Comparison of ENCODE assay signal across 33 mouse cellular contexts in the genomic region with DNA sequence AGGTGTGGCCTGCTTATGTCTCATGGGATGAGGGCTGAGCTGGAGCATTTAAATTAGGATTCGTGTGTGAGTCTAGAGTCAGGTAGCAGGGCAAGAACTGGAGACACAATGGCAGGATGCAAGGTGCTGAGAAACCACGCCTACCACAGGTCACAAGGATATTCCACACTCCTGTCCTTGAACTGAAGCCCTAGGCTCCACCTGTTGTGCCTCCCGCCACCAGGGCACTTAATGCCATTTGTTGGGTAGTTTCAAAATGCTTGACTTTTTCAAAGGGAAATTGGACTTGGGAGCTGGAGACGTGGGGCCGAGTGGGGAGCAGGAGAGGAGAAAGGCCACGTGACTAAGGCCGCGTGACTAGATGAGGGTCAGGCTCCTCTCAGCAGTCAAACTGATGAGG. TPM values are rescaled to one million over a fixed set of nuclear protein-coding genes. Genes with fewer than 3 reads are reported as not detected.
DNase-seq lines count a peak whose midpoint lies in the region; ATAC-seq and TF ChIP-seq lines count a peak whose summit lies in the region.
"Had no signal": no experiment of that assay in that cellular context is flagged by ENCODE, and none has a peak within 500 bp of the region (broad histone marks: within the 10 kb centered on the region; RNA-seq: fewer than 3 reads in every experiment).

No protein-coding gene starts in this region.

- H3K27ac ChIP-seq in gastrocnemius, adult 2 months, result no peak overlapping the region
- no peak overlapping the region for H3K27ac ChIP-seq in hindbrain, postnatal 0 days
- H3K27ac ChIP-seq: embryonic facial prominence, embryonic 13.5 days; embryonic facial prominence, embryonic 15.5 days; forebrain, embryonic 10.5 days; forebrain, embryonic 12.5 days had no signal

- peak; percentile 2 for DNase-seq in gastrocnemius, adult 2 months
- DNase-seq in gastrocnemius, adult 18-20 months (ENCODE audit: low spot score), result no peak
- DNase-seq in R1 (ENCODE audit: low read depth, low spot score), result peak; percentile 54
- no peak for DNase-seq in hindbrain, postnatal 0 days (ENCODE audit: low spot score)
- no peak for DNase-seq in adrenal gland, postnatal 10 days
- DNase-seq: adrenal gland, adult 8-10 months; adrenal gland, postnatal 25 days; B cell, adult 2 months; cerebellum, adult 11 months; cerebellum, adult 18-20 months; cerebellum, adult 8-10 months; cerebellum, adult 9-11 months; cerebellum, postnatal 14 days; cerebellum, postnatal 36 days; embryo, embryonic 11 days had no signal

- H3K27me3 ChIP-seq in hindbrain, postnatal 0 days (ENCODE audit: insufficient read depth, low read length), result no peaks in the 10 kb centered on the region

- no peak for ATAC-seq in hindbrain, postnatal 0 days
- ATAC-seq: activated CD4-positive, CD25-positive, alpha-beta regulatory T cell, adult 4 months; CD4-positive, CD25-positive, alpha-beta regulatory T cell, adult 4 months; forebrain, embryonic 14.5 days; forebrain, embryonic 16.5 days; Patski had no signal

- TF ChIP-seq CTCF in gastrocnemius, adult 2 months (IDR thresholded peaks at IDR 0.05), result no peak
- no peak for TF ChIP-seq CTCF in hindbrain, postnatal 0 days (IDR thresholded peaks at IDR 0.05; ENCODE audit: low read depth)

- peaks cover 7% of the 10 kb centered on the region for H3K4me1 ChIP-seq in hindbrain, postnatal 0 days (ENCODE audit: insufficient read depth, low read length)

- H3K36me3 ChIP-seq in hindbrain, postnatal 0 days (ENCODE audit: insufficient read depth, low read length), result no peaks in the 10 kb centered on the region
- H3K36me3 ChIP-seq: embryonic facial prominence, embryonic 13.5 days; embryonic facial prominence, embryonic 15.5 days; forebrain, embryonic 10.5 days; forebrain, embryonic 12.5 days; G1E had no signal

- H3K9me3 ChIP-seq in hindbrain, postnatal 0 days (ENCODE audit: low read length), result no peaks in the 10 kb centered on the region
- H3K9me3 ChIP-seq: embryonic facial prominence, embryonic 13.5 days; embryonic facial prominence, embryonic 15.5 days; forebrain, embryonic 10.5 days; forebrain, embryonic 12.5 days; G1E had no signal

- intact Hi-C loops in gastrocnemius, adult 2 months (cut with DNase I), result no loop called here

- no peak overlapping the region for H3K4me3 ChIP-seq in gastrocnemius, adult 2 months
- H3K4me3 ChIP-seq in hindbrain, postnatal 0 days (ENCODE audit: low read length), result no peak overlapping the region
- H3K4me3 ChIP-seq: embryonic facial prominence, embryonic 13.5 days; embryonic facial prominence, embryonic 15.5 days; erythroblast, embryonic 14.5 days; forebrain, embryonic 10.5 days; forebrain, embryonic 12.5 days had no signal

- 86% methylated on average over 8 of the region's 8 CpGs for WGBS in hindbrain, postnatal 0 days

- H3K9ac ChIP-seq in hindbrain, postnatal 0 days (replicated peaks; ENCODE audit: low read length), result no peak overlapping the region
- H3K9ac ChIP-seq: embryonic facial prominence, embryonic 13.5 days; embryonic facial prominence, embryonic 15.5 days; forebrain, embryonic 12.5 days had no signal

- no peak overlapping the region for H3K4me2 ChIP-seq in hindbrain, postnatal 0 days (ENCODE audit: low read depth, low read length)
- H3K4me2 ChIP-seq: embryonic facial prominence, embryonic 13.5 days; embryonic facial prominence, embryonic 15.5 days; forebrain, embryonic 12.5 days had no signal

RNA-seq across cellular contexts. Expression of a gene that starts 4.3 kb away (rescaled TPM):
- total RNA-seq in gastrocnemius, adult 2 months (2021), result not detected
- not detected for total RNA-seq in gastrocnemius, adult 18-20 months (2021)
- not detected in 2 replicates for total RNA-seq in hindbrain, postnatal 0 days (2014; rRNA removed)
- 1.4 TPM in 1 of 2 replicates, not detected in the other for polyA plus RNA-seq in hindbrain, postnatal 0 days (2015; fragmentation: Nextera tagmentation; extraction: Ambion mirVana)
- not detected for total RNA-seq in adrenal gland, postnatal 10 days (2021)
- total RNA-seq: adrenal gland, adult 18-20 months; adrenal gland, adult 8-10 months; adrenal gland, postnatal 25 days; adrenal gland, postnatal 4 days; CH12.LX; common myeloid progenitor, adult 5-6 weeks; G1E had no signal
- polyA plus RNA-seq: activated CD4-positive, CD25-positive, alpha-beta regulatory T cell, adult 4 months; brain, embryonic 14.5 days; CD4-positive, CD25-positive, alpha-beta regulatory T cell, adult 4 months; embryonic facial prominence, embryonic 11.5 days; embryonic facial prominence, embryonic 13.5 days; erythroblast, embryonic 14.5 days; forebrain, embryonic 10.5 days; forebrain, embryonic 12.5 days; forebrain, embryonic 14.5 days; G1E; Patski had no signal

RNA-seq across cellular contexts. Expression of a gene that starts 16.4 kb away (rescaled TPM):
- total RNA-seq in gastrocnemius, adult 2 months (2021), result not detected
- not detected for total RNA-seq in gastrocnemius, adult 18-20 months (2021)
- not detected in 2 replicates for total RNA-seq in hindbrain, postnatal 0 days (2014; rRNA removed)
- 0.08 TPM in 1 of 2 replicates, not detected in the other for polyA plus RNA-seq in hindbrain, postnatal 0 days (2015; fragmentation: Nextera tagmentation; extraction: Ambion mirVana)
- 1 to 10 TPM; 1.4 to 4.3 TPM for total RNA-seq in adrenal gland, postnatal 10 days (2021)
- total RNA-seq: CH12.LX; common myeloid progenitor, adult 5-6 weeks; G1E had no signal
- polyA plus RNA-seq: activated CD4-positive, CD25-positive, alpha-beta regulatory T cell, adult 4 months; brain, embryonic 14.5 days; CD4-positive, CD25-positive, alpha-beta regulatory T cell, adult 4 months; embryonic facial prominence, embryonic 11.5 days; embryonic facial prominence, embryonic 13.5 days; erythroblast, embryonic 14.5 days; forebrain, embryonic 10.5 days; forebrain, embryonic 12.5 days; forebrain, embryonic 14.5 days; forebrain, embryonic 16.5 days; G1E had no signal

RNA-seq across cellular contexts. Expression of a gene that starts 24.4 kb away (rescaled TPM):
- total RNA-seq in gastrocnemius, adult 2 months (2021), result under 1 TPM in 1 of 2 experiments, not detected in 1; 0.15 TPM
- total RNA-seq in gastrocnemius, adult 18-20 months (2021), result under 1 TPM in 1 of 2 experiments, not detected in 1; 0.46 TPM
- 0.58 and 1.1 TPM in 2 replicates for total RNA-seq in hindbrain, postnatal 0 days (2014; rRNA removed)
- 1.6 and 1.7 TPM in 2 replicates for polyA plus RNA-seq in hindbrain, postnatal 0 days (2015; fragmentation: Nextera tagmentation; extraction: Ambion mirVana)
- 1 to 10 TPM in 1 of 2 experiments, under 1 TPM in 1; 0.94 to 5.1 TPM for total RNA-seq in adrenal gland, postnatal 10 days (2021)
- total RNA-seq: common myeloid progenitor, adult 5-6 weeks; G1E had no signal
- polyA plus RNA-seq: activated CD4-positive, CD25-positive, alpha-beta regulatory T cell, adult 4 months; CD4-positive, CD25-positive, alpha-beta regulatory T cell, adult 4 months; embryonic facial prominence, embryonic 11.5 days; erythroblast, embryonic 14.5 days; forebrain, embryonic 10.5 days; forebrain, embryonic 12.5 days; forebrain, embryonic 14.5 days; forebrain, embryonic 16.5 days; frontal cortex, adult 2 months; G1E; Patski had no signal

RNA-seq across cellular contexts. Expression of a gene that starts 37.4 kb away (rescaled TPM):
- under 1 TPM; 0.10 to 0.20 TPM for total RNA-seq in gastrocnemius, adult 2 months (2021)
- total RNA-seq in gastrocnemius, adult 18-20 months (2021), result under 1 TPM; 0.17 to 0.34 TPM
- 36.7 and 49.7 TPM in 2 replicates for total RNA-seq in hindbrain, postnatal 0 days (2014; rRNA removed)
- 27.4 and 29.6 TPM in 2 replicates for polyA plus RNA-seq in hindbrain, postnatal 0 days (2015; fragmentation: Nextera tagmentation; extraction: Ambion mirVana)
- total RNA-seq in adrenal gland, postnatal 10 days (2021), result 10 to 100 TPM; 10.2 to 24.1 TPM
- total RNA-seq: common myeloid progenitor, adult 5-6 weeks had no signal
- polyA plus RNA-seq: CD4-positive, CD25-positive, alpha-beta regulatory T cell, adult 4 months; erythroblast, embryonic 14.5 days; G1E had no signal

Comparison
In these comparisons a context has a peak if more than half of its experiments do, and no peak if none do; other contexts are left out.
1. DNase-seq: peak in gastrocnemius, adult 2 months (single experiment) and R1 (single experiment); none in gastrocnemius, adult 18-20 months (single experiment), hindbrain, postnatal 0 days (single experiment) and adrenal gland, postnatal 10 days (single experiment).